ENCODE assay signal across 18 mouse cellular contexts in genomic region chr2:118941341-118941740, GRCm38 (mm10).
"Had no signal": no experiment of that assay in that cellular context is flagged by ENCODE, and none has a peak within 500 bp of the region (broad histone marks: within the 10 kb centered on the region; RNA-seq: fewer than 3 reads in every experiment).

No protein-coding gene starts in this region.

- H3K4me3 ChIP-seq: liver, embryonic 13.5 days; liver, embryonic 15.5 days; lung, embryonic 15.5 days; megakaryocyte, embryonic 14.5 days; midbrain, embryonic 12.5 days; neural tube, embryonic 12.5 days had no signal

- DNase-seq: liver, embryonic 13.5 days; liver, postnatal 0 days; lung, adult 2 months; lung, postnatal 14 days; lung, postnatal 36 days; midbrain, embryonic 14.5 days; right cerebral cortex, postnatal 14 days; thymus, adult 18-20 months; thymus, postnatal 14 days; thymus, postnatal 36 days had no signal

- H3K27me3 ChIP-seq: liver, embryonic 13.5 days; lung, embryonic 15.5 days; midbrain, embryonic 12.5 days; neural tube, embryonic 12.5 days had no signal

- H3K9me3 ChIP-seq: liver, embryonic 15.5 days; lung, embryonic 15.5 days; midbrain, embryonic 12.5 days; neural tube, embryonic 12.5 days had no signal

- H3K9ac ChIP-seq: liver, embryonic 13.5 days; liver, embryonic 15.5 days; liver, postnatal 0 days; lung, embryonic 15.5 days; midbrain, embryonic 12.5 days; neural tube, embryonic 12.5 days had no signal

- H3K4me2 ChIP-seq: liver, embryonic 11.5 days; liver, embryonic 13.5 days; liver, embryonic 15.5 days; lung, embryonic 15.5 days; midbrain, embryonic 12.5 days; neural tube, embryonic 12.5 days had no signal

- ATAC-seq: liver, postnatal 0 days; lung, postnatal 0 days had no signal

- H3K4me1 ChIP-seq: lung, embryonic 15.5 days; megakaryocyte, embryonic 14.5 days; midbrain, embryonic 12.5 days; neural tube, embryonic 12.5 days had no signal

- H3K27ac ChIP-seq: liver, embryonic 13.5 days; liver, embryonic 15.5 days; lung, embryonic 15.5 days; macrophage; midbrain, embryonic 12.5 days; neural tube, embryonic 12.5 days had no signal

- H3K36me3 ChIP-seq: liver, embryonic 15.5 days; lung, embryonic 15.5 days; midbrain, embryonic 12.5 days; neural tube, embryonic 12.5 days had no signal
